Mouse (Mus musculus): ENCODE measurements around the gene Repin1. TPM values are rescaled to one million over a fixed set of nuclear protein-coding genes. Genes with fewer than 3 reads are reported as not detected.

Repin1 gene
- polyA plus RNA-seq, 1 experiment, result 13.3 TPM

DNA sequence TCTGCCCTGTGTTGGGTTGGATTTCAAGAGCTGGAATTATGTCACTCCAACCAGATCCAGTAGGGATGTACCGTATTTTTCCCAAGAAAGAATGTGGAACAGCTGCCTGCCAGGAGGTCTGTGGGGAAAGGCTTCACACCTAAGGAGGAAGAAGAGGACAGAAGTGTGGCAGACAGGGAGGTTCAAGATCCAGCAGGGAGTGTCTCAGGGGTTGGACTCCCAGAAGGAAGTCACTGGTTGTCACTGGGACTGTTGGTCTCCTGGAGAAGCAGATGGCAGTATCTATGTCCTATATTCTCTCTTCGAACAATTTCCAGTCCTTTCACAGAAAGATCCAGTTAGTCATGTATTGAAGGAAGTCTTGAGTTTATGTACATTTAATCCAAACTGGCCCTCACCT is 53.9 kb downstream of the Repin1 start:
- no peak overlapping the region for H3K27ac ChIP-seq (ENCODE audit: insufficient read depth, low read depth, low read length)
- H3K4me1 ChIP-seq (ENCODE audit: control insufficient read depth, insufficient read depth, low read length), result no peaks in the 10 kb centered on the region
- no peak overlapping the region for H3K4me3 ChIP-seq (ENCODE audit: insufficient read depth, low read length)
- TF ChIP-seq POLR2A (IDR thresholded peaks at IDR 0.05; ENCODE audit: borderline replicate concordance, low read depth, low read length) (no peak), CTCF (IDR thresholded peaks at IDR 0.05; ENCODE audit: low read depth, low read length) (no peak)

Other genes starting within 250 kb of the Repin1 start
- 4.3 and 5.1 TPM in 2 replicates for gene Krba1, start 198.3 kb upstream of the Repin1 start, polyA plus RNA-seq (2012; ENCODE audit: insufficient read depth, insufficient read length, missing spikeins)
- gene Zfp467, start 148.1 kb upstream of the Repin1 start, polyA plus RNA-seq (2012; ENCODE audit: insufficient read depth, insufficient read length, missing spikeins), result 44.4 and 50.9 TPM in 2 replicates
- 0.11 TPM in 1 of 2 replicates, not detected in the other for gene Sspo, start 145.7 kb upstream of the Repin1 start, polyA plus RNA-seq (2012; ENCODE audit: insufficient read depth, insufficient read length, missing spikeins)
- gene Atp6v0e2, start 56.3 kb upstream of the Repin1 start, polyA plus RNA-seq (2012; ENCODE audit: insufficient read depth, insufficient read length, missing spikeins), result 1.2 TPM in 1 of 2 replicates, not detected in the other
- gene Lrrc61, start 39.1 kb upstream of the Repin1 start, polyA plus RNA-seq (2012; ENCODE audit: insufficient read depth, insufficient read length, missing spikeins), result 17.3 and 19.1 TPM in 2 replicates
- not detected in 2 replicates for gene Rarres2, start 21.1 kb upstream of the Repin1 start, polyA plus RNA-seq (2012; ENCODE audit: insufficient read depth, insufficient read length, missing spikeins)
- gene Gm45021, start 4.3 kb upstream of the Repin1 start, polyA plus RNA-seq (2012; ENCODE audit: insufficient read depth, insufficient read length, missing spikeins), result not detected in 2 replicates
- not detected in 2 replicates for gene Gm44965, start 58 bp downstream of the Repin1 start, polyA plus RNA-seq (2012; ENCODE audit: insufficient read depth, insufficient read length, missing spikeins)
- 2.9 TPM in 2 replicates for gene Zfp775, start 8.2 kb downstream of the Repin1 start, polyA plus RNA-seq (2012; ENCODE audit: insufficient read depth, insufficient read length, missing spikeins)
- gene AI854703, start 32.9 kb downstream of the Repin1 start, polyA plus RNA-seq (2012; ENCODE audit: insufficient read depth, insufficient read length, missing spikeins), result 0.15 TPM in 1 of 2 replicates, not detected in the other
- not detected in 2 replicates for gene Gimap8, start 53.4 kb downstream of the Repin1 start, polyA plus RNA-seq (2012; ENCODE audit: insufficient read depth, insufficient read length, missing spikeins)
- gene Gimap9, start 82.2 kb downstream of the Repin1 start, polyA plus RNA-seq (2012; ENCODE audit: insufficient read depth, insufficient read length, missing spikeins), result not detected in 2 replicates
- 0.40 TPM in 1 of 2 replicates, not detected in the other for gene Gimap4, start 90.7 kb downstream of the Repin1 start, polyA plus RNA-seq (2012; ENCODE audit: insufficient read depth, insufficient read length, missing spikeins)
- gene Gimap6, start 114.3 kb downstream of the Repin1 start, polyA plus RNA-seq (2012; ENCODE audit: insufficient read depth, insufficient read length, missing spikeins), result 0.46 TPM in 1 of 2 replicates, not detected in the other
- not detected in 2 replicates for gene Gm28053, start 124.7 kb downstream of the Repin1 start, polyA plus RNA-seq (2012; ENCODE audit: insufficient read depth, insufficient read length, missing spikeins)
- gene Gimap7, start 124.7 kb downstream of the Repin1 start, polyA plus RNA-seq (2012; ENCODE audit: insufficient read depth, insufficient read length, missing spikeins), result not detected in 2 replicates
- gene Gimap1, start 145.2 kb downstream of the Repin1 start, polyA plus RNA-seq (2012; ENCODE audit: insufficient read depth, insufficient read length, missing spikeins), result not detected in 2 replicates
- not detected in 2 replicates for gene Gimap5, start 152.3 kb downstream of the Repin1 start, polyA plus RNA-seq (2012; ENCODE audit: insufficient read depth, insufficient read length, missing spikeins)
- gene Gimap3, start 177.0 kb downstream of the Repin1 start, polyA plus RNA-seq (2012; ENCODE audit: insufficient read depth, insufficient read length, missing spikeins), result not detected in 2 replicates
- gene Tmem176a, start 247.0 kb downstream of the Repin1 start, polyA plus RNA-seq (2012; ENCODE audit: insufficient read depth, insufficient read length, missing spikeins), result 376 and 481 TPM in 2 replicates
- 992 and 1,024 TPM in 2 replicates for gene Tmem176b, start 247.6 kb downstream of the Repin1 start, polyA plus RNA-seq (2012; ENCODE audit: insufficient read depth, insufficient read length, missing spikeins)

Measured in bone marrow macrophage, adult 2 months (primary cell).